ENCODE assay signal across 16 mouse cellular contexts in the genomic region with DNA sequence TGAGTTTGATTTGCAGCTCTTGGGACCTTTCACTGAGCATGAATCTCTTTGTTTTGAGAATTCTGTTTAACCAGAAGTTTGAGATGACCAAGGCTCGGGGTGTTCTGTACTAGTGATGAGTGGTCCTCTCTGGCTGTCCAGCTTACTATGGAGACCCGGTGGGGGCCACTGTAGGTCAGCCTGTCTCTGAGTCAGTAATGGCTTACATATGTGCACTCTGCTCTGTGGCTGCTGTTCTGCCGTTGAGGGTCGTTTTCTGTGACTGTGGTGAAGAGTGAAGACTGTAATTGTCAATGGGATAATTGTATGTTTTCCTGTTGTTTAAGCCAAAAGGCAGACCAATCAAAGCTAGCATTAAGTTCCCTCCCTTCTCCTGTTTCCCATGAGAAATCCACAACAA. TPM values are rescaled to one million over a fixed set of nuclear protein-coding genes. Genes with fewer than 3 reads are reported as not detected.
"Had no signal": no experiment of that assay in that cellular context is flagged by ENCODE, and none has a peak within 500 bp of the region (broad histone marks: within the 10 kb centered on the region; RNA-seq: fewer than 3 reads in every experiment).

No protein-coding gene starts in this region.

- H3K36me3 ChIP-seq: limb, embryonic 12.5 days; liver, embryonic 12.5 days; midbrain, embryonic 12.5 days; neural tube, embryonic 13.5 days; stomach, embryonic 15.5 days had no signal

- H3K4me1 ChIP-seq: limb, embryonic 12.5 days; liver, embryonic 12.5 days; midbrain, embryonic 12.5 days; neural tube, embryonic 13.5 days; stomach, embryonic 15.5 days had no signal

- H3K4me3 ChIP-seq: layer of hippocampus, adult 2 months; limb, embryonic 12.5 days; liver, embryonic 12.5 days; midbrain, embryonic 12.5 days; neural tube, embryonic 13.5 days; stomach, embryonic 15.5 days had no signal

- H3K9ac ChIP-seq: limb, embryonic 12.5 days; liver, embryonic 12.5 days; midbrain, embryonic 12.5 days; neural tube, embryonic 13.5 days; stomach, embryonic 15.5 days had no signal

- ATAC-seq: liver, embryonic 12.5 days; midbrain, embryonic 16.5 days had no signal

- H3K27ac ChIP-seq: layer of hippocampus, adult 2 months; limb, embryonic 12.5 days; liver, embryonic 12.5 days; midbrain, embryonic 12.5 days; neural tube, embryonic 13.5 days; stomach, embryonic 15.5 days had no signal

- DNase-seq: kidney, postnatal 10 days; kidney, postnatal 4 days; right cerebral cortex, postnatal 14 days; thymus, adult 2 months; thymus, postnatal 25 days had no signal

- H3K4me2 ChIP-seq: limb, embryonic 12.5 days; liver, embryonic 12.5 days; midbrain, embryonic 12.5 days; neural tube, embryonic 13.5 days; stomach, embryonic 15.5 days had no signal

- H3K9me3 ChIP-seq: limb, embryonic 12.5 days; liver, embryonic 12.5 days; midbrain, embryonic 12.5 days; neural tube, embryonic 13.5 days; stomach, embryonic 15.5 days had no signal

- H3K27me3 ChIP-seq: limb, embryonic 12.5 days; liver, embryonic 12.5 days; midbrain, embryonic 12.5 days; neural tube, embryonic 13.5 days; stomach, embryonic 15.5 days had no signal

RNA-seq across cellular contexts. Expression of gene Calcb, which starts 55.3 kb away (rescaled TPM):
- polyA plus RNA-seq: kidney, embryonic 14.5 days; limb, embryonic 12.5 days; liver, embryonic 12.5 days; liver, embryonic 16.5 days; spleen, adult 2 months; testis, adult 2 months had no signal
